Comparison of ENCODE assay signal across 16 mouse cellular contexts in the genomic region with DNA sequence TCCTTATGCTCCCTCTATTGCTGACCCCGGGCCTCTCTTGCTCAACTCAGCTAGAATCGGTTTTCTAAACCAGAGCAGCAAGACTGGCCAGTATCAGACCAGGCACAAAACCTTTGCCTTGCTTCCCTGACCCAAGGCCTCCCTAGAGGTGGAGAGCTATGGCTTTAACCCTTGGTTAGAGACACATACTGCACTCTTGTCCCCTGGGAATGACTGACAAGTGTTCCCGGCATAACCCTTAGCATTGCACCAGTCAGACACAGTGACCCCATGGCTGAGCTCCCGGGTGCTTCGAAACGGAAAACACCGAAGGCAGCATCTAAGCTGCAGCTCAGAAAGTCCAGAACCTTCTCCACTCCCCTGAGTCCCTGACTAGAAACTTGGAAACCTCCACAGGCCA.
A peak's percentile ranks its signal among the peaks of the same experiment; 100 is the strongest.
DNase-seq lines count a peak whose midpoint lies in the region; ATAC-seq lines count a peak whose summit lies in the region.
"Had no signal": no experiment of that assay in that cellular context is flagged by ENCODE, and none has a peak within 500 bp of the region (broad histone marks: within the 10 kb centered on the region; RNA-seq: fewer than 3 reads in every experiment).

No protein-coding gene starts in this region.

- DNase-seq in adipocyte (ENCODE audit: low spot score) = peak; percentile 85
- DNase-seq in midbrain, embryonic 11.5 days (ENCODE audit: low spot score, missing footprints) = no peak
- DNase-seq in liver, embryonic 11.5 days (ENCODE audit: low spot score) = no peak
- no peak for DNase-seq in cerebellum, postnatal 14 days
- DNase-seq: cerebellum, adult 11-12 months; kidney, postnatal 10 days; layer of hippocampus, adult 9-11 months; lung, postnatal 36 days; right cerebral cortex, postnatal 14 days; thymus, postnatal 4 days had no signal

- peaks cover 61% of the 10 kb centered on the region for H3K4me1 ChIP-seq in heart, embryonic 13.5 days
- H3K4me1 ChIP-seq in heart, embryonic 12.5 days (replicated peaks) = peaks cover 61% of the 10 kb centered on the region
- peaks cover 59% of the 10 kb centered on the region for H3K4me1 ChIP-seq in forebrain, embryonic 13.5 days
- H3K4me1 ChIP-seq in midbrain, embryonic 11.5 days (ENCODE audit: control insufficient read depth, insufficient read depth, low read length) = peaks cover 48% of the 10 kb centered on the region
- peaks cover 6% of the 10 kb centered on the region for H3K4me1 ChIP-seq in liver, embryonic 11.5 days (replicated peaks; ENCODE audit: control insufficient read depth, insufficient read depth, low read length)

- peak overlapping the region; percentile 43; the same call in 1 of the 2 replicates for H3K27ac ChIP-seq in heart, embryonic 13.5 days (replicated peaks)
- no peak overlapping the region for H3K27ac ChIP-seq in heart, embryonic 12.5 days (ENCODE audit: poor library complexity, severe bottlenecking)
- peak overlapping the region; percentile 54 for H3K27ac ChIP-seq in forebrain, embryonic 13.5 days
- H3K27ac ChIP-seq in midbrain, embryonic 11.5 days (ENCODE audit: low read depth, low read length) = peak overlapping the region; percentile 6; the same call in 1 of the 2 replicates
- H3K27ac ChIP-seq in liver, embryonic 11.5 days (ENCODE audit: low read depth, low read length) = no peak overlapping the region
- H3K27ac ChIP-seq: intestine, embryonic 15.5 days; liver, embryonic 15.5 days had no signal

- H3K4me2 ChIP-seq in heart, embryonic 13.5 days = no peak overlapping the region
- no peak overlapping the region for H3K4me2 ChIP-seq in heart, embryonic 12.5 days
- H3K4me2 ChIP-seq in forebrain, embryonic 13.5 days = no peak overlapping the region
- H3K4me2 ChIP-seq in midbrain, embryonic 11.5 days = no peak overlapping the region
- H3K4me2 ChIP-seq in liver, embryonic 11.5 days = no peak overlapping the region
- H3K4me2 ChIP-seq: intestine, embryonic 15.5 days; liver, embryonic 15.5 days had no signal

- H3K9me3 ChIP-seq in heart, embryonic 13.5 days = no peaks in the 10 kb centered on the region
- H3K9me3 ChIP-seq in heart, embryonic 12.5 days (replicated peaks) = no peaks in the 10 kb centered on the region
- H3K9me3 ChIP-seq in forebrain, embryonic 13.5 days (replicated peaks) = no peaks in the 10 kb centered on the region
- no peaks in the 10 kb centered on the region for H3K9me3 ChIP-seq in midbrain, embryonic 11.5 days (ENCODE audit: control insufficient read depth, low read length)
- no peaks in the 10 kb centered on the region for H3K9me3 ChIP-seq in liver, embryonic 11.5 days (ENCODE audit: control insufficient read depth, low read length)
- H3K9me3 ChIP-seq: intestine, embryonic 15.5 days; liver, embryonic 15.5 days had no signal

- no peak overlapping the region for H3K4me3 ChIP-seq in heart, embryonic 13.5 days
- no peak overlapping the region for H3K4me3 ChIP-seq in heart, embryonic 12.5 days
- no peak overlapping the region for H3K4me3 ChIP-seq in forebrain, embryonic 13.5 days
- H3K4me3 ChIP-seq in midbrain, embryonic 11.5 days (ENCODE audit: low read depth, low read length) = no peak overlapping the region
- no peak overlapping the region for H3K4me3 ChIP-seq in liver, embryonic 11.5 days (ENCODE audit: low read depth, low read length)
- H3K4me3 ChIP-seq: intestine, embryonic 15.5 days; liver, embryonic 15.5 days had no signal

- no peaks in the 10 kb centered on the region for H3K27me3 ChIP-seq in heart, embryonic 13.5 days (replicated peaks)
- H3K27me3 ChIP-seq in heart, embryonic 12.5 days (replicated peaks) = no peaks in the 10 kb centered on the region
- H3K27me3 ChIP-seq in forebrain, embryonic 13.5 days = no peaks in the 10 kb centered on the region
- H3K27me3 ChIP-seq in midbrain, embryonic 11.5 days (ENCODE audit: control insufficient read depth, insufficient read depth, low read length) = no peaks in the 10 kb centered on the region
- no peaks in the 10 kb centered on the region for H3K27me3 ChIP-seq in liver, embryonic 11.5 days (replicated peaks; ENCODE audit: control insufficient read depth, insufficient read depth, low read length)
- H3K27me3 ChIP-seq: intestine, embryonic 15.5 days; liver, embryonic 15.5 days had no signal

- WGBS in heart, embryonic 13.5 days = 78% methylated on average over 7 of the region's 7 CpGs
- 84% methylated on average over 7 of the region's 7 CpGs for WGBS in heart, embryonic 12.5 days
- WGBS in forebrain, embryonic 13.5 days = 76% methylated on average over 7 of the region's 7 CpGs
- 81% methylated on average over 7 of the region's 7 CpGs for WGBS in midbrain, embryonic 11.5 days
- 86% methylated on average over 7 of the region's 7 CpGs for WGBS in liver, embryonic 11.5 days

- H3K9ac ChIP-seq in heart, embryonic 13.5 days = peak overlapping the region; percentile 21; the same call in 1 of the 2 replicates
- no peak overlapping the region for H3K9ac ChIP-seq in heart, embryonic 12.5 days
- H3K9ac ChIP-seq in forebrain, embryonic 13.5 days = 0 out of 2 replicates have a peak overlapping the region, but pooled peaks have one; percentile 8
- no peak overlapping the region for H3K9ac ChIP-seq in midbrain, embryonic 11.5 days (ENCODE audit: low read length)
- no peak overlapping the region for H3K9ac ChIP-seq in liver, embryonic 11.5 days (ENCODE audit: low read depth, low read length)
- H3K9ac ChIP-seq: intestine, embryonic 15.5 days; liver, embryonic 15.5 days had no signal

- H3K36me3 ChIP-seq in heart, embryonic 13.5 days = peaks cover 93% of the 10 kb centered on the region
- peaks cover 89% of the 10 kb centered on the region for H3K36me3 ChIP-seq in heart, embryonic 12.5 days
- peaks cover 91% of the 10 kb centered on the region for H3K36me3 ChIP-seq in forebrain, embryonic 13.5 days (ENCODE audit: poor library complexity, severe bottlenecking)
- peaks cover 31% of the 10 kb centered on the region for H3K36me3 ChIP-seq in midbrain, embryonic 11.5 days (ENCODE audit: control insufficient read depth, insufficient read depth, low read length)
- H3K36me3 ChIP-seq in liver, embryonic 11.5 days (ENCODE audit: control insufficient read depth, insufficient read depth, low read length) = peaks cover 27% of the 10 kb centered on the region; the same call in 1 of the 2 replicates
- H3K36me3 ChIP-seq: G1E had no signal

- ATAC-seq in heart, embryonic 13.5 days (ENCODE audit: extremely low read depth, insufficient number of reproducible peaks, low FRiP score, low TSS enrichment) = no peak
- no peak for ATAC-seq in heart, embryonic 12.5 days (ENCODE audit: insufficient number of reproducible peaks, low FRiP score)
- ATAC-seq in forebrain, embryonic 13.5 days = no peak
- no peak for ATAC-seq in midbrain, embryonic 11.5 days (ENCODE audit: low FRiP score)
- no peak for ATAC-seq in liver, embryonic 11.5 days (replicated peaks; ENCODE audit: low FRiP score)
- ATAC-seq: intestine, embryonic 15.5 days had no signal

Comparison
In these comparisons a context has a peak if more than half of its experiments do, and no peak if none do; other contexts are left out.
1. H3K27ac ChIP-seq: peak in heart, embryonic 13.5 days (single experiment), forebrain, embryonic 13.5 days (single experiment) and midbrain, embryonic 11.5 days (single experiment); none in heart, embryonic 12.5 days (single experiment) and liver, embryonic 11.5 days (single experiment).
2. H3K9ac ChIP-seq: peak in heart, embryonic 13.5 days (single experiment) and forebrain, embryonic 13.5 days (single experiment); none in heart, embryonic 12.5 days (single experiment), midbrain, embryonic 11.5 days (single experiment) and liver, embryonic 11.5 days (single experiment).